Mouse (Mus musculus) lung, embryonic 15.5 days (tissue): ENCODE measurements around the gene C1ql3. TPM values are rescaled to one million over a fixed set of nuclear protein-coding genes. Genes with fewer than 3 reads are reported as not detected.
A peak's percentile ranks its signal among the peaks of the same experiment; 100 is the strongest.

ENCODE experiments used
- ATAC-seq: fragments of 200-750 bp; cut with Nextera tagmentation; 2 replicates; pipeline ENCODE4 v1.8.0; 2017; ENCODE audit warnings: moderate number of reproducible peaks, borderline replicate concordance; ENCODE audit not compliant: low FRiP score, low TSS enrichment; ENCODE audit errors: extremely low read depth
- H3K27ac ChIP-seq: fragments of 300-500 bp; sonication (generic); 2 replicates; pipeline ENCODE4 v1.5.1; 2015; ENCODE audit warnings: moderate library complexity, mild to moderate bottlenecking, inconsistent platforms
- H3K27me3 ChIP-seq: fragments of 300-500 bp; sonication (generic); 2 replicates; pipeline ENCODE4 v1.6.1; 2015; ENCODE audit warnings: inconsistent platforms
- H3K36me3 ChIP-seq: fragments of 300-500 bp; sonication (generic); 2 replicates; pipeline ENCODE4 v1.6.1; 2015; ENCODE audit warnings: inconsistent platforms
- H3K4me1 ChIP-seq: fragments of 300-500 bp; sonication (generic); 2 replicates; pipeline ENCODE4 v1.6.1; 2015; ENCODE audit warnings: inconsistent platforms
- H3K4me2 ChIP-seq: fragments of 300-500 bp; sonication (generic); 2 replicates; pipeline ENCODE4 v1.6.1; 2015; ENCODE audit warnings: inconsistent platforms, mild to moderate bottlenecking, moderate library complexity
- H3K4me3 ChIP-seq: fragments of 300-500 bp; sonication (generic); 2 replicates; pipeline ENCODE4 v1.5.1; 2015; ENCODE audit warnings: mild to moderate bottlenecking, inconsistent platforms
- H3K9ac ChIP-seq: fragments of 300-500 bp; sonication (generic); 2 replicates; pipeline ENCODE4 v1.6.1; 2015; ENCODE audit warnings: inconsistent platforms
- H3K9me3 ChIP-seq: fragments of 300-500 bp; sonication (generic); 2 replicates; pipeline ENCODE4 v1.6.1; 2016; ENCODE audit warnings: inconsistent platforms
- WGBS: fragments of 180-500 bp; shearing (Covaris S2); methylation state at CpG from one replicate; pipeline ENCODE4 v1.1.7; 2015; 5-methylcytosine and 5-hydroxymethylcytosine counted together
- polyA plus RNA-seq: library from polyadenylated mRNA; unstranded; fragments of >200 nt; fragmentation: Nextera tagmentation; extraction: Ambion mirVana; gene quantifications from 2 replicates; pipeline ENCODE4 v1.2.1, GENCODE M21; 2015

Gene C1ql3
- polyA plus RNA-seq, 1 experiment from 2014 or later: 0.17 TPM

DNA sequence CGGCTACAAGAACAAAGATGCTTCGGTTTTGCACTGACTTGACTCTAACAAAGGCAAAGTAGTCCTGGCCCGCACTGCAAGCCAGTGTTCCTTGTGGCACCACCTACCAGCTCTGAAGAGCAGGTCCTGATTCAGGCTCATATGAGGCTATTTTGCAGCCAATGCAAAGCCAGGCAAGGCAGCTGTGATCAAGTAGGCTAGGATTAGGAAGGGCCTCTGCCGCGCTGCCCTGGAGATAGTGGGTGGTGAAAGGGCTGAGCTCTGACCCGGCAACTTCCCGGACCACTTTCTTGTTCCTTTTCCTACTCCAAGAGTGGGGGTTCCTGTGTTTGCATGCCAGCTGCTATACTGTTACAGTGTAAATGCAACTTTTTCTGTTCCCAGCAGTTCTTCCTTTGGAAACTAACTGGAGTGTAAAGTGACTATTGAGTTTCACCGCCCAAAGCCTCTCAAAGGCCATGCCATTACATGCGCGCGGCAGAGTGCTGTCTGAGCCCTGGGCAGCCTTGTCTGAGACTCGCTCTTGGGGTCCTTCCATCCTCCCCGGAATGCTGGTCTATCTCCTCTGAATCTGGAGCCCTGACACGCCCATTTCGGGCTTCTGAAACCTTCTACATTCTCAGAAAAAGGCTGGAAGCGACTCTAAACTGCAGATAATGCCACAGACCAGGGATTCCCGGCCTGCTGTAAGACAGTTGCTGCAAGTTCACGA lies 2.2 kb downstream of the C1ql3 start:
- H3K4me3 ChIP-seq: peak overlapping the region; percentile 50
- no peak overlapping the region for H3K9ac ChIP-seq
- 12% methylated on average over 18 of the region's 18 CpGs for WGBS
- H3K27me3 ChIP-seq: peaks cover 55% of the 10 kb centered on the region
- H3K36me3 ChIP-seq: no peaks in the 10 kb centered on the region
- H3K27ac ChIP-seq: no peak overlapping the region
- peaks cover 21% of the 10 kb centered on the region for H3K4me1 ChIP-seq
- H3K4me2 ChIP-seq: peak overlapping the region; percentile 99
- no peaks in the 10 kb centered on the region for H3K9me3 ChIP-seq
- no peak for ATAC-seq

DNA sequence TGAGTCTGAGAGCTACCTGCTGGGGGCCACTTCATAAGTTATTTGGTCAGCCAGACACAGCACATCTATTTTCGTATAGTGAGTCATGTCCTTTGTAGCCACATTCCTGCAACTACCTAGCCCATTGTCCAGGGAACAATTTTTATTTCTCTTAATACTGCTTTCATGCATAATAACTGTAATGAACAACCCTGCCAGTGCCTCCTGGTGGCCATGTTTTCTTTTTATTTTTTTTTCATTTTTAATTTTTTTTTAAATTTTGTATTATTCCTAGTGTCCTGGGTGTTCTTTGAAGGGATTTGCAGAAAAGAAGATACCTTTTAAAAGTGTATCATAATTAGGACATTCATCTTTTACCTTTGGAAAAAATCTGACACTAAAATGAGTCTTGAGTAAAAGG lies 3.2 kb downstream of the C1ql3 start:
- no peaks in the 10 kb centered on the region for H3K36me3 ChIP-seq
- peaks cover 21% of the 10 kb centered on the region for H3K4me1 ChIP-seq
- peaks cover 50% of the 10 kb centered on the region for H3K27me3 ChIP-seq
- WGBS: 78% methylated on average over 1 of the region's 1 CpGs
- no peak overlapping the region for H3K4me2 ChIP-seq
- no peak for ATAC-seq
- no peak overlapping the region for H3K27ac ChIP-seq
- H3K9ac ChIP-seq: no peak overlapping the region
- no peaks in the 10 kb centered on the region for H3K9me3 ChIP-seq
- no peak overlapping the region for H3K4me3 ChIP-seq

DNA sequence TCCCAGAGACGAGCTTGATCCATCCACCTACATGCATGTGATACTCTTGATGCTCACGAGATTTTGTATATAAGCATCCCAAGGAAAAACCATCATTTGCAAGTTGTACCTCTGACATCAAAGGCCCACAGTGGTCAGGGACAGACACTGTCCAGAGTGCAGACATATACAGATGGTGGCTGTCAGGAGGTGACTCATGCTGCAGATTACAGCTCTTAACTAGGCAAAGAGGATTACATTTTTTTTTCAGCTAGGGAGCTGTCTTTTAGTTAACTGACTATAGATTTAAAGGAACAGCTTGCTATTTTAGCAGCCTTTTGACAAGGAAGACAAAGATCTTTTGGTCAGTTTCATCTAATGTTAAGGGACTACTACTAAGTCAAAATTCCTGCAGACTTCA lies 11.6 kb downstream of the C1ql3 start:
- Histone ChIP-seq H3K36me3 (no peaks in the 10 kb centered on the region), H3K9me3 (no peaks in the 10 kb centered on the region), H3K27ac (no peak overlapping the region), H3K9ac (no peak overlapping the region), H3K4me1 (no peaks in the 10 kb centered on the region), H3K27me3 (no peaks in the 10 kb centered on the region), H3K4me3 (no peak overlapping the region), H3K4me2 (no peak overlapping the region)
- 67% methylated on average over 2 of the region's 2 CpGs for WGBS
- no peak for ATAC-seq

DNA sequence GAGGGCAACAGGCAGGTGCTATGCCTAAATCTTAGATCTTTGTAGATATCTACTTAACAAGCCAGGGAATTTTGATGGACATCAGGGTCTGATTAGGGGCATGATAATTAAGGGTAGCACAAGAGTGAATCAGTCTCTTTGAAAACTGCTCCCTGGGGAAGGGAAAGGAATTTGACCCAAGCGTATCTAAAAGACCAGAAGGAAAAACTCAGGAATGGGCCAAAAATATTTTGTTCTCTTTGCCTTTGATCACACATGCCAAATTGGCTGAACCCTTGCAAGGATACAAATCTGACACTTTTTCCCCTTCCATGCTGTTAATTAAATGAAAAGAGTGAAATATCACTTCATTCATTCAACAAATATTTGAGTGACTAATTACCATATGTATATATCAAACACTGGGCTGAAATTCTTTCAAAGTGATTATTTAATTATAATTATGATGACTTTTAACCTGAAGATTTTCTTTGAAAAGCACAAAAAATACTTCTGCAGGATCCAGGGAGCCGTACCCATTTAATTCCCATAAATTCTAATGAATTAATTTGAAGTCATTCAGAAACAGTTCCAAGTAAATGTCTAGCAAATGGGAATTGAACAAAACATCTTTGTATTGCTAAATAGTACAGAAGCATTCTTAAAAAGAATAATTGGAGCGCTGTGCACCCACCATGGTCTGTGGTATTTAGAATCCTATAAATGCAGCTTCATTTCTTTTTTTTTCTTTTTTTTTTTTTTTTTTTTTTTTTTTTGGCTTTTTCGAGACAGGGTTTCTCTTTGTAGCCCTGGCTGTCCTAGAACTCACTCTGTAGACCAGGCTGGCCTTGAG lies 26.5 kb downstream of the C1ql3 start:
- H3K9ac ChIP-seq: no peak overlapping the region
- 75% methylated on average over 4 of the region's 4 CpGs for WGBS
- ATAC-seq: no peak
- H3K27ac ChIP-seq: no peak overlapping the region
- H3K4me2 ChIP-seq: no peak overlapping the region
- H3K9me3 ChIP-seq: no peaks in the 10 kb centered on the region
- H3K36me3 ChIP-seq: no peaks in the 10 kb centered on the region
- H3K4me1 ChIP-seq: no peaks in the 10 kb centered on the region
- no peaks in the 10 kb centered on the region for H3K27me3 ChIP-seq
- no peak overlapping the region for H3K4me3 ChIP-seq

DNA sequence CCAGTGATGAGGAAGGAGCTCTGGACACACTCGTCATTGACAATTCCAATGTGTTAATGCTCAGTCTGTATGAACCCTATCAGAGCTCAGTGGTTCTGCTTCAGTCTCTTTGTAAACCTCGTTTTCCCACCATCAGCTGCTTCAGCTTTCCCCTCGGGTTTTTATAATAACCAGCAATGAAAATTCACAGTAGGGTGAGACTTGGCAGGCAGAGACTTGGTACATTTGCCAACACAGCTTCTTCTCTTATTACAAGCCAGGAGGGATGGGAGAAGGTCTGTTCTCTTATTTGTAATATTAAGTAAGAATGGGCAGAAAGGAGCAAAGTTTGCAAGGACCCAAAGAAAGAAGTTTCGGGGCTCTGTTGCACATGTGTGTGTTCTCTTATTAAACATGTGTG lies 32.8 kb downstream of the C1ql3 start:
- WGBS: 76% methylated on average over 4 of the region's 4 CpGs
- Histone ChIP-seq H3K4me1 (no peaks in the 10 kb centered on the region), H3K4me3 (no peak overlapping the region), H3K4me2 (no peak overlapping the region), H3K27ac (no peak overlapping the region), H3K27me3 (no peaks in the 10 kb centered on the region), H3K9me3 (no peaks in the 10 kb centered on the region), H3K9ac (no peak overlapping the region), H3K36me3 (no peaks in the 10 kb centered on the region)
- ATAC-seq: no peak

DNA sequence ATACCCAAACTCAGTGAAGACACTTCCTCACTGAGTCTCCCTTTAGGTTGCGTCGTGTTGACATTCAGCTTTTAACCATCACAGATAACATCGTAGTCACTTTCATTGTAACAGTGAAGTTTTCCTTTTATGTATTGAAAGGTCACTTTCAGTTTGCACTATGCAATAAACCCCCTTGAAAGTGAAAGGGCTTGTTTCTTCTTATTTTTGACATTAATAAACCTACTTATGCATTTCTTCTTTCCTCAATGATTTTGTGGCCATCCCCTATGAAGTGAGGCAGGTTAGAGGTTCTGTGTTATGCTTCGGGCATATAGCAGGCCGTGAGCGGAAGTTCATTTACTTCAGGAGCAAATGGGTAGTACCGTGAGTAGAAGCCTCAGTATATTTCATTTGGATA lies 34.2 kb downstream of the C1ql3 start:
- H3K4me3 ChIP-seq: no peak overlapping the region
- no peak overlapping the region for H3K9ac ChIP-seq
- WGBS: 85% methylated on average over 7 of the region's 7 CpGs
- no peaks in the 10 kb centered on the region for H3K27me3 ChIP-seq
- ATAC-seq: no peak
- H3K36me3 ChIP-seq: no peaks in the 10 kb centered on the region
- H3K27ac ChIP-seq: no peak overlapping the region
- no peaks in the 10 kb centered on the region for H3K4me1 ChIP-seq
- H3K4me2 ChIP-seq: no peak overlapping the region
- H3K9me3 ChIP-seq: no peaks in the 10 kb centered on the region

DNA sequence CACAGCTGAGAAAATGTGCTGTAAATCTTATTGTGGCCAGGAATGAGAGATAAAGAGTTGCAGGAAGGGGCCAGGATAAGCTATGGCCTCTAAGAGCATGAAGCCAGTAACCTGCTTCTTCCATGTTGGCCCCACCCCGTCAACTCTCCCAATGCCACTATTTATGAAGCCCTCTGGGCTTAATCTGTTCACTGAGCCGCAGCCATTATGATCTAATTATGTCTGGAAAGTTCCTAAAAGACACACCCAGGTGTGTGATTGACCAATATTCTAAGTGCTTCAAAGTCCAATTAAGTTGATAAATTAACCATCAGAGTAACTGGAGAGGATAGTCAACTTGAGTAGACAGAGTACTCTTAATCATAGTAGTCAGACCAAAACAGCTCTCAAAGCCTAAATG lies 37.9 kb downstream of the C1ql3 start:
- Histone ChIP-seq H3K27ac (no peak overlapping the region), H3K9me3 (no peaks in the 10 kb centered on the region), H3K4me1 (no peaks in the 10 kb centered on the region), H3K9ac (no peak overlapping the region), H3K4me2 (no peak overlapping the region), H3K36me3 (no peaks in the 10 kb centered on the region), H3K4me3 (no peak overlapping the region), H3K27me3 (no peaks in the 10 kb centered on the region)
- WGBS: 87% methylated on average over 2 of the region's 2 CpGs
- no peak for ATAC-seq

DNA sequence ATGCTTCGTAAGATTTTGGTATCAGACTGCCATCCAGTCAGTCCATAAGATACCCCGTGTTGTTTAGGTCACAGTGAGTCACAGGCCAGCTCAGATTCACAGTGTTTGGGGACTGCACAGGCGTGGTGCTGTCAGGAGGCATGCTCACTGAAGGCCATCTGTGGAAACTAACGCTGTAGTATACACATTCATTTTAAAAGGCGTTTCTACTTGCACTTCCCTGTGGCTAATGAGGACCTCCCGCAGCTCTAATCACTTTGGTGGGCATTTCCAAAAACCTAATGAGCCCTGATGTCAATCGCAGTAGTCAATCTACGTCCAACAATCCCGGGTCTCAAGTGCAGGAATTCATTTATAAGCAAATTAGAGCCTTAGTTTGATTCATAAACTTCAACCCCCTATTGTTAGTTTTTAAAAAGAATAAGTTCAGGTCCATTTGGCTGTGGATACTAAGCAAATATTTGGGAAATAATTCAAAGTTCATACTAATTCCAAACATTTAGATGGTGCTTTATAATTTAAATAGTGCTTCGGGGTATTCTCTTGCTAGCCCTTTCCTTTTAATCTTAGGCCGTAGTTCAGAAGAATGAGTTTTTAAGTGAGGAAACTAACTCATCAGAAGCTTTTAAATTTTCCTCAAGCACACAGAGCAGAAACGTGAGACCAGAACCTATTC lies 41.4 kb downstream of the C1ql3 start:
- no peak overlapping the region for H3K9ac ChIP-seq
- H3K9me3 ChIP-seq: no peaks in the 10 kb centered on the region
- H3K36me3 ChIP-seq: no peaks in the 10 kb centered on the region
- 73% methylated on average over 12 of the region's 12 CpGs for WGBS
- H3K4me2 ChIP-seq: no peak overlapping the region
- H3K27me3 ChIP-seq: no peaks in the 10 kb centered on the region
- H3K4me1 ChIP-seq: no peaks in the 10 kb centered on the region
- no peak overlapping the region for H3K4me3 ChIP-seq
- ATAC-seq: no peak
- H3K27ac ChIP-seq: no peak overlapping the region

DNA sequence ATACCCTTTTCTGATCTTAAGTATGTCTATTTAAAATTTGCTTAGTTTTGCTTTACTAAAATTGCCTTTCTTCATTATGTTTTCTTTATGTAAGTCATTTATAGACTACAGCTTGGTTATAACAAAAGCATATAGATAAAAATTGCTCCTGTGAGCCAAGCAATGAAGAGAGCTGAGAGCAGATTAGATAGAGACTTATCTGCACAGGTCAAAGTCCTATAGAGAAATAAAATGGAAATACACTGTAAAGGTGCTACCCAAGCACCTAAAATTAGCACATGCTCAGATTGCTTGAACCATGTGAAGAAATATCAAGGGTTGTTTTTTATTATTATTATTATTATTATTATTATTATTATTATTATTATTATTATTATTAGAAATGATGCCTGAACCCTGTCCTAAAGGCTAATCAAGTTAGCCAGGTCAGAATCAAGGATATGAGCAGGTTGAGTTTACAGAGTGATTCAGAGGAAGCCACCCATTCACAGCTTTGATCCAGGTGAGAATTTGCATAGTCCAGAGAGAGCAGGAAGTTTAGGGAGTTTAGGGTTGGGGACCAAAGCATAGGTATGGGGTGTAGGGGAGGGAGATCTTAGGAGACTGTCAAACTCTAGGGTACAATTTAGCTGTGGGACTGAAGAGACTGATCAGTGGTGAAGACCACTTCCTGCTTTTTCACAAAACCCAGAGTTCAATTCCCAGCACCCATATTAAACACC lies 54.7 kb downstream of the C1ql3 start:
- Histone ChIP-seq H3K9me3 (no peaks in the 10 kb centered on the region), H3K4me3 (no peak overlapping the region), H3K9ac (no peak overlapping the region), H3K27me3 (no peaks in the 10 kb centered on the region), H3K4me2 (no peak overlapping the region), H3K36me3 (no peaks in the 10 kb centered on the region), H3K27ac (no peak overlapping the region), H3K4me1 (no peaks in the 10 kb centered on the region)
- no peak for ATAC-seq
